Mouse (Mus musculus): ENCODE measurements around the gene Fam69a. TPM values are rescaled to one million over a fixed set of nuclear protein-coding genes. Genes with fewer than 3 reads are reported as not detected.
"Not testable (repeated sequence)": the region's sequence is repeated elsewhere in the genome, so short reads cannot be mapped to it uniquely, and the experiment has no call there.

The Fam69a gene
- polyA plus RNA-seq, 1 experiment from 2014 or later: 18.3 TPM

GRCm38 (mm10) chr5:107942941-107943340 lies 43.9 kb downstream of the Fam69a start:
- Histone ChIP-seq H3K4me3 (ENCODE audit: low read length) (no peak overlapping the region), H3K27me3 (ENCODE audit: control insufficient read depth, insufficient read depth, low read length) (no peaks in the 10 kb centered on the region)
- WGBS: 79% methylated on average over 1 of the region's 1 CpGs

GRCm38 (mm10) chr5:107941222-107941621 lies 45.7 kb downstream of the Fam69a start:
- H3K4me1 ChIP-seq (ENCODE audit: control insufficient read depth, insufficient read depth, low read length): no peaks in the 10 kb centered on the region
- no peaks in the 10 kb centered on the region for H3K27me3 ChIP-seq (ENCODE audit: control insufficient read depth, insufficient read depth, low read length)
- ATAC-seq (ENCODE audit: low FRiP score, low TSS enrichment): peak; percentile 52; the same call in 1 of the 2 replicates
- no peaks in the 10 kb centered on the region for H3K36me3 ChIP-seq (ENCODE audit: control insufficient read depth, insufficient read depth, low read length)
- no peak overlapping the region for H3K4me3 ChIP-seq (ENCODE audit: low read length)
- no peak overlapping the region for H3K4me2 ChIP-seq (replicated peaks; ENCODE audit: low read depth, low read length)
- no peak overlapping the region for H3K27ac ChIP-seq (ENCODE audit: low read depth, low read length)
- H3K9ac ChIP-seq (ENCODE audit: low read depth, low read length): no peak overlapping the region
- no peaks in the 10 kb centered on the region for H3K9me3 ChIP-seq (ENCODE audit: control insufficient read depth, low read length)
- 49% methylated on average over 6 of the region's 6 CpGs for WGBS

More at GRCm38 (mm10) chr5:107942941-107943340, 43.9 kb downstream of the Fam69a start:
- H3K9me3 ChIP-seq (ENCODE audit: control insufficient read depth, low read length): no peaks in the 10 kb centered on the region
- no peak overlapping the region for H3K4me2 ChIP-seq (replicated peaks; ENCODE audit: low read depth, low read length)
- no peaks in the 10 kb centered on the region for H3K36me3 ChIP-seq (ENCODE audit: control insufficient read depth, insufficient read depth, low read length)
- ATAC-seq (ENCODE audit: low FRiP score, low TSS enrichment): no peak
- no peak overlapping the region for H3K9ac ChIP-seq (ENCODE audit: low read depth, low read length)
- no peak overlapping the region for H3K27ac ChIP-seq (ENCODE audit: low read depth, low read length)
- no peaks in the 10 kb centered on the region for H3K4me1 ChIP-seq (ENCODE audit: control insufficient read depth, insufficient read depth, low read length)

- ATAC-seq (ENCODE audit: low FRiP score, low TSS enrichment): no peak
- H3K27me3 ChIP-seq (ENCODE audit: control insufficient read depth, insufficient read depth, low read length): no peaks in the 10 kb centered on the region
- no peaks in the 10 kb centered on the region for H3K4me1 ChIP-seq (ENCODE audit: control insufficient read depth, insufficient read depth, low read length)
These were observed 47.2 kb downstream of the Fam69a start for GRCm38 (mm10) chr5:107939701-107940100.

GRCm38 (mm10) chr5:107938886-107939285 lies 48.0 kb downstream of the Fam69a start:
- H3K36me3 ChIP-seq (ENCODE audit: control insufficient read depth, insufficient read depth, low read length): no peaks in the 10 kb centered on the region
- no peaks in the 10 kb centered on the region for H3K9me3 ChIP-seq (ENCODE audit: control insufficient read depth, low read length)
- no peaks in the 10 kb centered on the region for H3K27me3 ChIP-seq (ENCODE audit: control insufficient read depth, insufficient read depth, low read length)
- H3K4me2 ChIP-seq (replicated peaks; ENCODE audit: low read depth, low read length): no peak overlapping the region
- no peaks in the 10 kb centered on the region for H3K4me1 ChIP-seq (ENCODE audit: control insufficient read depth, insufficient read depth, low read length)
- H3K27ac ChIP-seq (ENCODE audit: low read depth, low read length): no peak overlapping the region
- WGBS: 95% methylated on average over 2 of the region's 2 CpGs
- H3K9ac ChIP-seq (ENCODE audit: low read depth, low read length): no peak overlapping the region
- no peak overlapping the region for H3K4me3 ChIP-seq (ENCODE audit: low read length)
- no peak for ATAC-seq (ENCODE audit: low FRiP score, low TSS enrichment)

More at GRCm38 (mm10) chr5:107939701-107940100, 47.2 kb downstream of the Fam69a start:
- no peaks in the 10 kb centered on the region for H3K9me3 ChIP-seq (ENCODE audit: control insufficient read depth, low read length)
- WGBS: 84% methylated on average over 3 of the region's 3 CpGs
- H3K4me2 ChIP-seq (replicated peaks; ENCODE audit: low read depth, low read length): no peak overlapping the region
- H3K4me3 ChIP-seq (ENCODE audit: low read length): no peak overlapping the region
- no peak overlapping the region for H3K27ac ChIP-seq (ENCODE audit: low read depth, low read length)
- H3K36me3 ChIP-seq (ENCODE audit: control insufficient read depth, insufficient read depth, low read length): no peaks in the 10 kb centered on the region
- no peak overlapping the region for H3K9ac ChIP-seq (ENCODE audit: low read depth, low read length)

GRCm38 (mm10) chr5:107938483-107938882 lies 48.4 kb downstream of the Fam69a start:
- not testable (repeated sequence) for H3K27me3 ChIP-seq (ENCODE audit: control insufficient read depth, insufficient read depth, low read length); ATAC-seq (ENCODE audit: low FRiP score, low TSS enrichment); H3K9me3 ChIP-seq (ENCODE audit: control insufficient read depth, low read length); H3K36me3 ChIP-seq (ENCODE audit: control insufficient read depth, insufficient read depth, low read length); H3K4me2 ChIP-seq (replicated peaks; ENCODE audit: low read depth, low read length); H3K9ac ChIP-seq (ENCODE audit: low read depth, low read length); H3K27ac ChIP-seq (ENCODE audit: low read depth, low read length); H3K4me1 ChIP-seq (ENCODE audit: control insufficient read depth, insufficient read depth, low read length); H3K4me3 ChIP-seq (ENCODE audit: low read length)
- WGBS: 83% methylated on average over 1 of the region's 1 CpGs

GRCm38 (mm10) chr5:107936625-107937389 lies 50.1 kb downstream of the Fam69a start:
- Histone ChIP-seq H3K4me3 (ENCODE audit: low read length) (no peak overlapping the region), H3K9me3 (ENCODE audit: control insufficient read depth, low read length) (no peaks in the 10 kb centered on the region), H3K4me1 (ENCODE audit: control insufficient read depth, insufficient read depth, low read length) (no peaks in the 10 kb centered on the region), H3K27ac (ENCODE audit: low read depth, low read length) (no peak overlapping the region), H3K27me3 (ENCODE audit: control insufficient read depth, insufficient read depth, low read length) (no peaks in the 10 kb centered on the region), H3K9ac (ENCODE audit: low read depth, low read length) (no peak overlapping the region), H3K4me2 (replicated peaks; ENCODE audit: low read depth, low read length) (no peak overlapping the region), H3K36me3 (ENCODE audit: control insufficient read depth, insufficient read depth, low read length) (no peaks in the 10 kb centered on the region)
- 88% methylated on average over 10 of the region's 10 CpGs for WGBS
- ATAC-seq (ENCODE audit: low FRiP score, low TSS enrichment): no peak

GRCm38 (mm10) chr5:107934770-107935543 lies 51.9 kb downstream of the Fam69a start:
- H3K4me1 ChIP-seq (ENCODE audit: control insufficient read depth, insufficient read depth, low read length): no peaks in the 10 kb centered on the region
- H3K4me3 ChIP-seq (ENCODE audit: low read length): no peak overlapping the region
- no peak overlapping the region for H3K9ac ChIP-seq (ENCODE audit: low read depth, low read length)
- H3K27me3 ChIP-seq (ENCODE audit: control insufficient read depth, insufficient read depth, low read length): no peaks in the 10 kb centered on the region
- no peaks in the 10 kb centered on the region for H3K36me3 ChIP-seq (ENCODE audit: control insufficient read depth, insufficient read depth, low read length)
- H3K4me2 ChIP-seq (replicated peaks; ENCODE audit: low read depth, low read length): no peak overlapping the region
- WGBS: 89% methylated on average over 10 of the region's 10 CpGs
- no peak for ATAC-seq (ENCODE audit: low FRiP score, low TSS enrichment)
- no peaks in the 10 kb centered on the region for H3K9me3 ChIP-seq (ENCODE audit: control insufficient read depth, low read length)
- no peak overlapping the region for H3K27ac ChIP-seq (ENCODE audit: low read depth, low read length)

GRCm38 (mm10) chr5:107933202-107933974 lies 53.5 kb downstream of the Fam69a start:
- Histone ChIP-seq H3K4me1 (ENCODE audit: control insufficient read depth, insufficient read depth, low read length) (no peaks in the 10 kb centered on the region), H3K4me2 (replicated peaks; ENCODE audit: low read depth, low read length) (no peak overlapping the region), H3K9me3 (ENCODE audit: control insufficient read depth, low read length) (no peaks in the 10 kb centered on the region), H3K36me3 (ENCODE audit: control insufficient read depth, insufficient read depth, low read length) (no peaks in the 10 kb centered on the region), H3K4me3 (ENCODE audit: low read length) (no peak overlapping the region), H3K27ac (ENCODE audit: low read depth, low read length) (no peak overlapping the region), H3K27me3 (ENCODE audit: control insufficient read depth, insufficient read depth, low read length) (no peaks in the 10 kb centered on the region), H3K9ac (ENCODE audit: low read depth, low read length) (no peak overlapping the region)
- no peak for ATAC-seq (ENCODE audit: low FRiP score, low TSS enrichment)
- WGBS: 81% methylated on average over 4 of the region's 4 CpGs
